Mouse (Mus musculus) limb, embryonic 10.5 days (tissue): ENCODE measurements at regions not wholly inside any gene's neighbourhood (a gene's known extent, or its start where the extent isn't known, plus 50 kb on each side); places are given as distances from the start of the nearest gene placed in this dataset.

ENCODE experiments used
- DNase-seq: peaks from one replicate; pipeline ENCODE4 v3.0.0-alpha.2; 2017; ENCODE audit warnings: low spot score
- H3K27ac ChIP-seq: fragments of 300-500 bp; sonication (generic); 2 replicates; pipeline ENCODE4 v1.5.1; 2016; ENCODE audit warnings: mild to moderate bottlenecking
- H3K27me3 ChIP-seq: fragments of 300-500 bp; sonication (generic); 2 replicates; pipeline ENCODE4 v1.6.1; 2016; ENCODE audit warnings: low read depth, mild to moderate bottlenecking; ENCODE audit not compliant: poor library complexity, severe bottlenecking
- H3K36me3 ChIP-seq: fragments of 300-500 bp; sonication (generic); 2 replicates; pipeline ENCODE4 v1.6.1; 2016; ENCODE audit warnings: mild to moderate bottlenecking, moderate library complexity
- H3K4me1 ChIP-seq: fragments of 300-500 bp; sonication (generic); 2 replicates; pipeline ENCODE4 v1.6.1; 2016
- H3K4me3 ChIP-seq: fragments of 300-500 bp; sonication (generic); 2 replicates; pipeline ENCODE4 v1.5.1; 2016; ENCODE audit warnings: mild to moderate bottlenecking, moderate library complexity
- H3K9me3 ChIP-seq: fragments of 300-500 bp; sonication (generic); replicated peaks from 2 replicates; pipeline ENCODE4 v1.6.1; 2016; ENCODE audit warnings: mild to moderate bottlenecking
- WGBS: fragments of 180-500 bp; shearing (Covaris S2); methylation state at CpG from one replicate; pipeline ENCODE4 v1.1.7; 2016; 5-methylcytosine and 5-hydroxymethylcytosine counted together

DNA sequence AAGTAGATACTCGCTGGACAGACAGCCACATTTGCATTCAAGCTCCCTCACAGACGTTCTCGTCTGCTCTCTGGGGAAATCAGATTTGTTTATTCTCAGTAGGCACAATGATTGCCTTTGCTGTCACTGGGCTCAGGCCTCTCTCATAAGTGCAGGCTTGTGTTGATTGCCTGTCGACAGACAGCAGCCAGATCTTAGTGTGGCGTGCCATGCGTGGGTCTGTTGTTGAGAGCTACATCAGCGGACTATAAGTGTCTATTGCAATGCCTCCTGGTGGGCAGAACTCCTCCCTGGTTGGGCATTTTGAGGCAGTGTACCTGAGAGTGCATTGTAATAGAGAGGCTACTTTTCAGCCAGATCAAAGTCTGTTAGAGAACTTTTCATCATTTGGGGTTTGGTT is 436.5 kb downstream of the Zfp619 start:
- H3K4me3 ChIP-seq = no peak overlapping the region
- 33% methylated on average over 7 of the region's 7 CpGs for WGBS

DNA sequence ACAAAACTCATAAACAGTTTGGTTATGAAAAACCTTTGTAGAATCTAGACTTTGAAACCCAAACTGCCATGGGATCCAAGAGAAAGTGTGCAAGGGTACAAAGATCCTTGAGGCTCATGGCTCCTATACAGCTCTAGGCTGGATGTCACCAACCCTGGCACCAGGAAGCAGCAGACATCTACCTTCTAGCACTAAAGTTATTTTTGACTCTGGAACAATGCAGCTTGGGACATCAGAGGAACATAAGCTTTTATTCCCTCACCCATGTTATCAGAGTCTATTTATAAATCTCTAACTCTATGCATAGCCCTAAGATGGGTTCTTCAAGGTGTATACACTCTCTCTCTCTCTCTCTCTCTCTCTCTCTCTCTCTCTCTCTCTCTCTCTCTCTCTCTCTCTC is 437.4 kb downstream of the Zfp619 start:
- no peak overlapping the region for H3K4me3 ChIP-seq
- no peaks in the 10 kb centered on the region for H3K27me3 ChIP-seq
- no peak for DNase-seq
- H3K36me3 ChIP-seq = no peaks in the 10 kb centered on the region
- H3K4me1 ChIP-seq = no peaks in the 10 kb centered on the region
- no peaks in the 10 kb centered on the region for H3K9me3 ChIP-seq
- no peak overlapping the region for H3K27ac ChIP-seq

More for the DNA sequence above, 436.5 kb downstream of the Zfp619 start:
- DNase-seq = no peak
- Histone ChIP-seq H3K9me3 (no peaks in the 10 kb centered on the region), H3K27me3 (no peaks in the 10 kb centered on the region), H3K4me1 (no peaks in the 10 kb centered on the region), H3K27ac (no peak overlapping the region), H3K36me3 (no peaks in the 10 kb centered on the region)

DNA sequence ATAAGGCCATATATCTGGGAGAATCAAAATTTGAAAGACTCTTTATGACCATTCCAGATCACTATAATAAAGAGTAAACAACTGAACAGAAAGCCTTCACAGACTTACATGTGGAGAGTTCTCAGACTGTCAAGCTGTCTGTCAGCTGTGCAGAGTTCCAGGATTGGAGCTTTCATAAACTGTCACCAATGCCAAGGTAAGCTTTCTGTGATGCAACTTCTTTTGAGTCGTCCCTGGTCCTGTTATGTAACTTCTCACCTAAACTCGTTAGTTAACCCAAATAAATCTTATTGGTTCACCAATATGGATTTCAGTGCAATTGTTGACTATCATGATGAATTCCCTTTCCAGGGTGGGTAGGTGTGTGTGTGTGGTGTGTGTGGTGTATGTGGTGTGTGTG is 460.6 kb downstream of the Zfp619 start:
- Histone ChIP-seq H3K4me1 (no peaks in the 10 kb centered on the region), H3K36me3 (no peaks in the 10 kb centered on the region), H3K9me3 (no peaks in the 10 kb centered on the region), H3K27ac (no peak overlapping the region), H3K27me3 (no peaks in the 10 kb centered on the region), H3K4me3 (no peak overlapping the region)
- WGBS = 77% methylated on average over 2 of the region's 2 CpGs
- DNase-seq = no peak

DNA sequence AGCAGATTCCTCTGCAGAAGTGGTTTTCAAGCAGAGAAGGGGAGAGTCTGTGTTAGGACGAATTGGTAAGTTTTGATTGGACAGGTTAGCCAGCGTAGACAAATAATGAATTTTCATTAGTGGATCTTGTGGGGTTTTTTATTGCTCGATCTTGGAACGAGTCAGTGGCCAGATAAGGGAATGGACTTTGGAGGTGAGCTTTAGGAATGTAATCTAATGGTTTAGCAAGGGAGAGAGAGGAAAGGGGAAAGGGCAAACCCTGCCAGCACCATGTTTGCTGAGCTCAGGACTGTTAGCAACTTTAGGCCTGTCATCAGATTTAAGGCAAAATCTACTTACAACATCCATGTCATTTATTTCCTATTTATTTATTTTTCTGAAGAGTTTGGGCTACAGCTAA is 464.1 kb downstream of the Zfp619 start:
- Histone ChIP-seq H3K9me3 (no peaks in the 10 kb centered on the region), H3K27ac (no peak overlapping the region), H3K4me1 (no peaks in the 10 kb centered on the region), H3K36me3 (no peaks in the 10 kb centered on the region), H3K4me3 (no peak overlapping the region), H3K27me3 (no peaks in the 10 kb centered on the region)
- 86% methylated on average over 4 of the region's 4 CpGs for WGBS
- DNase-seq = no peak
